Mouse (Mus musculus) neural tube, embryonic 15.5 days (tissue): Measurements from ENCODE around the gene Gm10643. TPM values are rescaled to one million over a fixed set of nuclear protein-coding genes. Genes with fewer than 3 reads are reported as not detected.

Source experiments
- ATAC-seq: fragments of 200-750 bp; cut with Nextera tagmentation; 2 replicates; pipeline ENCODE4 v1.8.0; 2017; ENCODE audit warnings: mild to moderate bottlenecking, moderate TSS enrichment, moderate library complexity; ENCODE audit not compliant: low FRiP score
- H3K27ac ChIP-seq: fragments of 300-500 bp; sonication (generic); replicated peaks from 2 replicates; pipeline ENCODE4 v1.5.1; 2015; ENCODE audit warnings: mild to moderate bottlenecking, inconsistent platforms
- H3K27me3 ChIP-seq: fragments of 300-500 bp; sonication (generic); replicated peaks from 2 replicates; pipeline ENCODE4 v1.6.1; 2015; ENCODE audit warnings: inconsistent platforms
- H3K36me3 ChIP-seq: fragments of 300-500 bp; sonication (generic); 2 replicates; pipeline ENCODE4 v1.6.1; 2015; ENCODE audit warnings: inconsistent platforms
- H3K4me1 ChIP-seq: fragments of 300-500 bp; sonication (generic); 2 replicates; pipeline ENCODE4 v1.6.1; 2015; ENCODE audit warnings: inconsistent platforms
- H3K4me2 ChIP-seq: fragments of 300-500 bp; sonication (generic); 2 replicates; pipeline ENCODE4 v1.6.1; 2015; ENCODE audit warnings: inconsistent platforms, mild to moderate bottlenecking, moderate library complexity
- H3K4me3 ChIP-seq: fragments of 300-500 bp; sonication (generic); replicated peaks from 2 replicates; pipeline ENCODE4 v1.5.1; 2015; ENCODE audit warnings: mild to moderate bottlenecking, inconsistent platforms
- H3K9ac ChIP-seq: fragments of 300-500 bp; sonication (generic); replicated peaks from 2 replicates; pipeline ENCODE4 v1.6.1; 2015; ENCODE audit warnings: mild to moderate bottlenecking, inconsistent platforms
- H3K9me3 ChIP-seq: fragments of 300-500 bp; sonication (generic); replicated peaks from 2 replicates; pipeline ENCODE4 v1.6.1; 2016; ENCODE audit warnings: inconsistent platforms
- WGBS: fragments of 180-500 bp; shearing (Covaris S2); methylation state at CpG from one replicate; pipeline ENCODE4 v1.1.7; 2015; ENCODE audit warnings: mixed read lengths; 5-methylcytosine and 5-hydroxymethylcytosine counted together
- polyA plus RNA-seq: library from polyadenylated mRNA; unstranded; fragments of >200 nt; fragmentation: Nextera tagmentation; extraction: Ambion mirVana; gene quantifications from 2 replicates; pipeline ENCODE4 v1.2.1, GENCODE M21; 2015

Gene Gm10643
- polyA plus RNA-seq, 1 experiment from 2014 or later = 1.8 TPM

DNA sequence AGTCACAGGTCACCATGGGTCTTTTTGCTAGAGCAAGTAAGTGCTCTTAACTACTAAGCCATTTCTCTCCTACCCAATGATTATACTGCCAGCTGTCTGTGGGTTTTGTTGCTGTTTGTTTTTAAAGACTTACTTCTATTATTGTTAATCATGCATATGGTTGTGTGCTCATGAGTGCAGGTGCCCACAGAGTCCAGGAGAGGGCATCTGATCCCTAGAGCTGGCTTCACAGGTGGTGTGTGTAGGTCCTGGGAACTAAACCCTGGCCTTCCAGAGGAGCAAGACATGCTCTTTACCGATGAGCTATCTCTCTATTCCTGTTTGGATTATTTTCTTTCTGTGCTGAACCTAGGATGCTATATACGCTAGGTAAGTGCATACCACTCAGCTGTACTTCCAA lies 5.7 kb downstream of the Gm10643 start:
- WGBS = 92% methylated on average over 2 of the region's 2 CpGs
- Histone ChIP-seq H3K9ac (no peak overlapping the region), H3K4me3 (no peak overlapping the region), H3K27ac (no peak overlapping the region), H3K4me1 (no peaks in the 10 kb centered on the region), H3K9me3 (no peaks in the 10 kb centered on the region), H3K36me3 (no peaks in the 10 kb centered on the region), H3K4me2 (no peak overlapping the region), H3K27me3 (no peaks in the 10 kb centered on the region)
- ATAC-seq = no peak

DNA sequence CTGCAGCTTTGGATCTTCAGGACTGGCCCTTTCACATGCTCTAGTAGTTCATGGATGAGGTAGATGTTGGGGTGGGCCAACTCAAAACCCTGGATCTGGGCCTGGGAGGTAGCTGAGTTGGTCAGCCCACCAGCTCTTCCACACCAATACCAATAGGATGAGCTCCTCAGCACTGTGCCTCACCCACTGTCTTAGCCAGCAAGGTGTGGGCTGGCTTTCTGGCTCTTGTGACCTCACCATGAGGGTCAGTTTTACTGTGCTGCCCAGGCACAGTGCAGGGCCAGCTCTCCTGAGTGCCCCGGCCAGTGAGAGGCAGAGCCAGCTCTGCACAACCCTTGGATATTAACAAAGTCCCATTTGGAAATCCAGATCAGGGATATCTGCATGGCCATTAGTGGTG lies 7.1 kb downstream of the Gm10643 start:
- no peaks in the 10 kb centered on the region for H3K27me3 ChIP-seq
- no peak for ATAC-seq
- no peak overlapping the region for H3K27ac ChIP-seq
- H3K9me3 ChIP-seq = no peaks in the 10 kb centered on the region
- no peak overlapping the region for H3K9ac ChIP-seq
- H3K4me3 ChIP-seq = no peak overlapping the region
- WGBS = 96% methylated on average over 1 of the region's 1 CpGs
- no peaks in the 10 kb centered on the region for H3K4me1 ChIP-seq
- H3K36me3 ChIP-seq = no peaks in the 10 kb centered on the region
- no peak overlapping the region for H3K4me2 ChIP-seq

DNA sequence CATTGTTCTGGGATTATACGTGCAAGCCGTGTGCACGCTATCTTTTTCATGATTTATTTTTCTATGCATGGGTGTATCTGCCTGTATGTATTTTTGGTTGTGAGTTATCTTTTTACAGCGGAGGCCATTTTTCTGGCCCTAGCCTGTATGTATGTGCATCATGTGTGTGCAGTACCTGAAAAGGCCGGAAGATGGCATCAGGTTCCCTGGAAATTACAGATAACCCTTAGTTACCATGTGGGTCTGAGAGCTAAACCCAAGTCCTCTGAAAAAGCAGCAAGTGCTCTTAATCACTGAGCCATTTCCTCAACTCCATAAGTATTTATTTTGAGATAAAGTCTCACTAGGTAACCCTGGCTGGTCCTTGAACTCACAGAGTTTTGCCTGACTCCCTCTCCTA lies 11.7 kb downstream of the Gm10643 start:
- Histone ChIP-seq H3K9ac (no peak overlapping the region), H3K4me1 (no peaks in the 10 kb centered on the region), H3K27ac (no peak overlapping the region), H3K4me3 (no peak overlapping the region), H3K36me3 (no peaks in the 10 kb centered on the region), H3K4me2 (no peak overlapping the region), H3K9me3 (no peaks in the 10 kb centered on the region), H3K27me3 (no peaks in the 10 kb centered on the region)
- ATAC-seq = no peak
- WGBS = 92% methylated on average over 5 of the region's 5 CpGs

DNA sequence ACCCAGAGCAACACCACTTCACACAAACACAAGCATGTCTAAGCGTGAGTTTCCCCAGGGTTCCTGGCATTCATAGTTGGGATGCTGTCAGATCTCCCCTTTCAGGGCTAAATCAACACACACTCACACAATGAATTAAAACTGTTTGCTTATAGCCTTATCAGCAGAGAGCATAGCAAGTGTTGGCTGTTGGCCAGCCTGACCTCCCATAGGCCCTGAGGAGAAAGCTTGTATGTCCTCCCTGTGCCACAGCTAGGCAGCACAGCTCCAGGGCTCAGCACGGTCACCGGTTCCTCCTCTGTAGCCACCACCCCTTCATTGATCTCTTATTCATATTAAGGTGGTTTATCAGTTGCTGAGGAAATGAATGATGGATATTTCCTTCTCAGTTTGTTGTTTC lies 12.2 kb downstream of the Gm10643 start:
- WGBS = 77% methylated on average over 3 of the region's 3 CpGs

DNA sequence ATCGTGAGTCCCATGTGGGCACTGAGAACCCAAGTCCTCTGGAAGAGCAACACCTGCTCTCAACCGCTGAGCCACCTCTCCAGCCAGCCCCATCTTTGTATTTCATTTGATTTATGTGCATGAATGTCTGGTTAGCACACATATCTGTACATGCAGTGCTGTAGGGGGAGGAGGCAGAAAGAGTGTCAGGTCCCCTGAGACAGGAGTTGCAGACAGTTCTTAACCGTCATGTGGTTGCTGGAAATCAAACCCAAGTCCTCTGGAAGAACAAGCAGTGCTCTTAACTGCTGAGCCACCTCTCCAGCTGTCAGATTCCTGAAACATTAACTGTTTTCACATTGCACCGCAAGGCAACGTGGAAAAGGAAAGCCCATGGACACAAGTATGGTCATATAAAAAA lies 16.8 kb downstream of the Gm10643 start:
- H3K9ac ChIP-seq = no peak overlapping the region
- H3K27ac ChIP-seq = no peak overlapping the region
- no peak overlapping the region for H3K4me3 ChIP-seq
- no peaks in the 10 kb centered on the region for H3K36me3 ChIP-seq
- peaks cover 8% of the 10 kb centered on the region; the same call in 1 of the 2 replicates for H3K4me1 ChIP-seq
- H3K9me3 ChIP-seq = no peaks in the 10 kb centered on the region
- H3K4me2 ChIP-seq = no peak overlapping the region
- 80% methylated on average over 5 of the region's 5 CpGs for WGBS
- H3K27me3 ChIP-seq = peaks cover 27% of the 10 kb centered on the region
- no peak for ATAC-seq

More for the DNA sequence above, 12.2 kb downstream of the Gm10643 start:
- no peaks in the 10 kb centered on the region for H3K4me1 ChIP-seq
- H3K4me2 ChIP-seq = no peak overlapping the region
- H3K4me3 ChIP-seq = no peak overlapping the region
- H3K36me3 ChIP-seq = no peaks in the 10 kb centered on the region
- no peak overlapping the region for H3K9ac ChIP-seq
- ATAC-seq = no peak
- H3K9me3 ChIP-seq = no peaks in the 10 kb centered on the region
- H3K27me3 ChIP-seq = no peaks in the 10 kb centered on the region
- H3K27ac ChIP-seq = no peak overlapping the region

DNA sequence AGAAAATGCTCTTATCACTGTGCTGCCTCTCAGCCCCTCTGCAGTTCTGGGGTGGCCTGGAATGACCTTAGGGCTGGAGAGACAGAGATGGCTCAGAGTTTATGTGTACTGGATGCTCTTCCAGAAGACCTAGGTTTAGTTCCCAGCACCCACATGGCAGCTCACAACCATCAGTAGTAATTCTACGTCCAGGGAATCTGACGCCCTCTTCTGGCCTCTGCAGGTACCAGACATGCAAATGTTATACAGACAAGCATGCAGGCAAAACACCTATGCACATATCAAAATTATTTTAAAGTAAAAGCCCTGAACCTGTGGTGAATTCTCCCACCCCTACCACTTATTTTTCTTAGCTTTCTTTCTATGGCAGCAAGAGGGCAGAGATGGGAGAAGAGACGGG lies 18.4 kb downstream of the Gm10643 start:
- H3K36me3 ChIP-seq = no peaks in the 10 kb centered on the region
- no peak overlapping the region for H3K4me3 ChIP-seq
- H3K27me3 ChIP-seq = peaks cover 43% of the 10 kb centered on the region
- H3K9ac ChIP-seq = no peak overlapping the region
- H3K4me1 ChIP-seq = peaks cover 20% of the 10 kb centered on the region
- H3K4me2 ChIP-seq = no peak overlapping the region
- no peak overlapping the region for H3K27ac ChIP-seq
- H3K9me3 ChIP-seq = no peaks in the 10 kb centered on the region
- 76% methylated on average over 3 of the region's 3 CpGs for WGBS
- ATAC-seq = no peak

DNA sequence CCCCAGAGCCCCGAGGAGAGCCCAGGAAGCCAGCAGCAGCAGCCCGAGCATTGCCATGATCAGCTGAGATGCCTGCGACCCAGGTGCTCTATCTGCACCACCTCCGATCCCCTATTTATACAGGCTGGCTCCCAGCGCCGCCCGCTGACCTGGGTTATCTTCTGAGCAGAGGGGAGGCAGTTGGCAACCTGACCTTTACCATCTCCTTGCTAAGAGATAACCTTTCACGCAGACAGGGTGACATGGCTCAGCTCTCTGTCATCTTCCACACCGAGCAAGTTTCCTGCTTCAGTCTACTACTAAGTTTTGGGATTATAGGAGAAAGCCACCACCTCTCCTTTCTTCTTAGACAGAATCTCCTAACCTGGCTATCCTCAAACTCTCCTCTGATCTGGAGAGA lies 20.0 kb downstream of the Gm10643 start, which contains the start of gene Rln3:
Gene Rln3, minus strand, starts transcription at position 101 of the 400 bp plus-strand sequence.
- WGBS = 12% methylated on average over 9 of the region's 9 CpGs
- H3K27me3 ChIP-seq = peaks cover 57% of the 10 kb centered on the region
- H3K36me3 ChIP-seq = no peaks in the 10 kb centered on the region
- H3K4me2 ChIP-seq = no peak within 1 kb of the TSS; the same call in 1 of the 2 replicates
- peaks cover 20% of the 10 kb centered on the region for H3K4me1 ChIP-seq
- no peak within 1 kb of the TSS for H3K27ac ChIP-seq
- no peak within 1 kb of the TSS for H3K9ac ChIP-seq
- H3K9me3 ChIP-seq = no peaks in the 10 kb centered on the region
- no peak within 1 kb of the TSS for H3K4me3 ChIP-seq
- ATAC-seq = no peak

DNA sequence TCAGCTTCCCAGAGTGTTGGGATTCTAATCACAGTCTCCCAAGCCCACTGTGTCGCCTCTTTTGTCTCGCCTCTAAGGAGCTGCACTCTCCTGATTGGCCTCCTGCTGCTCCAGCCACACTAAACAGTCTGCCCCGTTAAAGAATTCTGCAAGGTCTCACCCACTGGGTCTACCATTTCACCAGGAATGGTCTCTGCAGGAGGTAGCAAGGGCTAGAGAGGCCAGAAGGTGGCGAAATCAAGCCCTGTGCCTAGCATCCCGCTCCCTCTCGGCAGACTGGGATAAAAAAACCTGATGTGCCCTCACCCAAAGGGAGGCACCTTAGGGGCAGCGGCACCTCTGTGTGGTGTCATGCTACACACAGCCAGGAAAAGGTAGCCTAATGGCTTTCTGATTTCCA lies 20.8 kb downstream of the Gm10643 start:
- Histone ChIP-seq H3K4me1 (peaks cover 20% of the 10 kb centered on the region), H3K27me3 (peaks cover 57% of the 10 kb centered on the region), H3K36me3 (no peaks in the 10 kb centered on the region), H3K9me3 (no peaks in the 10 kb centered on the region), H3K27ac (no peak overlapping the region), H3K9ac (no peak overlapping the region), H3K4me2 (no peak overlapping the region), H3K4me3 (no peak overlapping the region)
- no peak for ATAC-seq
- WGBS = 1% methylated on average over 7 of the region's 7 CpGs

DNA sequence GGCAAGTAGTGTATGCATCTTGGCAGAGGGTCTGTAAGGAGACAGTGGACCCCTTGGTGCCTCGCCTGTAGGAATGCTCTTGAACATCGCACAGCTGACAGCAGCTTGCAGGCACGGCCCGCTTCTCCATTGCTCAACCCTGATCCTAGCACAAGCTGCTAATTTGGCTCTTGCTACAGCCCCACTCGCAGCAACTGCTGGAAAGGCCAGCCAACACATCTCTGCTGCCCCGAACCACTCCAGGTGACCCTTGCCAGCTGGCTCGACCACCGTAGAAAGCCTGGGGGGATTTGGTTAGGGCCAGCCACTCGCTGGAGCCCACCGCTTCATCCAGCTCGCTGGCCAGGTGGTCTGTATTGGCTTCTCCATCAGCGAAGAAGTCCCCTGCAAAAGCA lies 22.0 kb downstream of the Gm10643 start:
- H3K9me3 ChIP-seq = no peaks in the 10 kb centered on the region
- 44% methylated on average over 12 of the region's 12 CpGs for WGBS
- no peak overlapping the region for H3K9ac ChIP-seq
- no peak for ATAC-seq
- peak overlapping the region; percentile 66 for H3K4me2 ChIP-seq
- H3K4me1 ChIP-seq = peaks cover 20% of the 10 kb centered on the region
- peaks cover 59% of the 10 kb centered on the region for H3K27me3 ChIP-seq
- no peak overlapping the region for H3K4me3 ChIP-seq
- no peaks in the 10 kb centered on the region for H3K36me3 ChIP-seq
- no peak overlapping the region for H3K27ac ChIP-seq

DNA sequence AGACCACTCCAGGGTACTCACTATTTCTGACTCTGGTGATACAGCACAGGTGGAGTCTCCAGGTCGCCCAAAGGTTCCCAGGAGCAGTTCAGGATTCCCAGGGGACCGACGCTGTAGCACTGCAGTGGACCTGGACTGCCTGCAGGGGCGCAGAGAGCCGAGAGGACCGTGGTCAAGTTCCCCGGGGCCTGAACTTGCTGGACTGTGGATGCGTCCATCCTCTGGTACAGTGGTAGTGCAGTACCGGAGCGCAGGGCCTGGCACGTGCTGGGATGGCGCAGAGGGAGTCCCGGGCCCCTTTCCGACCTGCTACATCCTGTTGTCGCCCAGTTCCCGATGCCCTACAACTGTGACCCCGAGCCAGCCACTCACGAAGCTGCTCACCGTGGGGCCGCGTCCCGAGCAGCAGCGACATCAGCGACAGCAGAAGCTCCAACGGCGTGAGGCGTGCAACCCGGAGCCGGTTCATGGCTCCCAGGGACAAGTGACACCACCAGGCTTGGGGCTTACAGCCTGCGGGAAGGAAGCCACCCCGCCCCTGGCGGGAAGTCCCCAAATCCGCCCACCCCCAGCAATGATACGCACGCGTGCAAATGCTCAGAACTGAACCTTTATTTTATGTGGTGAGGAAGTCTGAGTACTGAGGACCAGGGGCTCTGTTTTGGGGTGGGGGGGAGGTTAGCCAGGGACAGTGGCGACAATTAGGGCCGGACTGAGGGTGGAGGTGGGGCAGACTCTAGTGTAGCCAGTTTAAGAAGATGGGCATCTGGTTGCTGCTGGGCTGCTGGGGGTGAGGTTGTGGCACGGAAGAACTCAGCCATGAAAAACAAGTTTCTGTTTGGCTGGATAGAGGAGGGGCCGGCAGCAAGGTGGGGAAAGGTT lies 22.6 kb downstream of the Gm10643 start, which contains the start of gene Il27ra:
Gene Il27ra, minus strand, starts transcription at position 524 of the 882 bp plus-strand sequence.
- Histone ChIP-seq H3K4me1 (peaks cover 20% of the 10 kb centered on the region), H3K4me2 (peak within 1 kb of the TSS; percentile 66), H3K9me3 (no peaks in the 10 kb centered on the region), H3K36me3 (no peaks in the 10 kb centered on the region), H3K27ac (no peak within 1 kb of the TSS), H3K9ac (peak within 1 kb of the TSS; percentile 31; the same call in 1 of the 2 replicates), H3K4me3 (peak within 1 kb of the TSS; percentile 31), H3K27me3 (peaks cover 62% of the 10 kb centered on the region)
- peak; percentile 64 for ATAC-seq
- 4% methylated on average over 40 of the region's 40 CpGs for WGBS

DNA sequence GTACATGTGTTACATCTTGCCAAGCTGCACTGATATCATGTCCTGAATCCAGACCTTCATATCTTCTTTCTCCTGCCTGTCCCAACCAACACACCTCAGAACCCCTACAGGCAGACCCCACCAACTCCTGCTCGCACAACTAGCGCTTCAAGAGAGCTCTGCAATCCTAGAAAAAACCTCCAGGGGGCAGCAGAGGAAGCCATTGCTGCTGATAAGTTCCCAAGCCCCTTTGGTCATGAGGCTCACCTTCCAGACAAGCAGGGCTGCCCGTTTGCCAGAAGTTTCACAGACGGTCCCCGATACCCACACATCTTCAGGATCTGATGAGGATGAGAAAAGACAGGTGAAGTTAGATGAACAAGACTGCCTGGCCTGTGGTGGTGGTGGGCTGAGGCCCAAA lies 25.9 kb downstream of the Gm10643 start:
- H3K4me1 ChIP-seq = peaks cover 12% of the 10 kb centered on the region
- no peak overlapping the region for H3K9ac ChIP-seq
- 13% methylated on average over 5 of the region's 5 CpGs for WGBS
- no peaks in the 10 kb centered on the region for H3K36me3 ChIP-seq
- H3K27ac ChIP-seq = no peak overlapping the region
- no peaks in the 10 kb centered on the region for H3K9me3 ChIP-seq
- no peak overlapping the region for H3K4me2 ChIP-seq
- H3K27me3 ChIP-seq = peaks cover 53% of the 10 kb centered on the region
- peak; percentile 46; the same call in 1 of the 2 replicates for ATAC-seq
- no peak overlapping the region for H3K4me3 ChIP-seq

DNA sequence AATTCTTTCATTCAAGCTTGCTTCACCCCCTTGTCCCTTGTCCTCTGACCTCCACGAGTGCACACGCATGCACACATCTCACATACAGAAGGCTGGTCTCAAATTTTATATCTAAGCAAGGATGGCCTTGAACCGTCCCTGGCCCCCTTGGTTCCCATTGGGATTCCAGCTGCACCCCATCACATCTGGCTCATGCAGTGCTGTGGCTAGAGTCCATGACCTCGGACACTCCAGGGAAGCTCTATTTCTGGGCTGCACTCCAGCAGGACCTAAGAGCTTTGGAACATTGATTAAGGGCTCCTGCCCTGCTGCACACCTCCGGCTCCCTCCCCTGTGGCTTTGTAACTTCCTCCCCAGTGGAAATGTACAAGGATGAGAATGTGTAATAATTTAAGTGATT lies 26.9 kb downstream of the Gm10643 start:
- no peak for ATAC-seq
- Histone ChIP-seq H3K27ac (no peak overlapping the region), H3K4me3 (no peak overlapping the region), H3K9ac (no peak overlapping the region), H3K27me3 (peaks cover 43% of the 10 kb centered on the region), H3K4me2 (no peak overlapping the region), H3K9me3 (no peaks in the 10 kb centered on the region), H3K36me3 (no peaks in the 10 kb centered on the region), H3K4me1 (peaks cover 12% of the 10 kb centered on the region)
- 78% methylated on average over 5 of the region's 5 CpGs for WGBS
